Mouse (Mus musculus) kidney, embryonic 16.5 days (tissue): ENCODE measurements around the gene Igf1r. TPM values are rescaled to one million over a fixed set of nuclear protein-coding genes. Genes with fewer than 3 reads are reported as not detected.

Experiments used
- ATAC-seq: fragments of 200-750 bp; cut with Nextera tagmentation; 2 replicates; pipeline ENCODE4 v1.8.0; 2017; ENCODE audit warnings: moderate TSS enrichment; ENCODE audit not compliant: low FRiP score, low TSS enrichment
- H3K27ac ChIP-seq: fragments of 300-500 bp; sonication (generic); 2 replicates; pipeline ENCODE4 v1.5.1; 2014; ENCODE audit warnings: low read length
- H3K27me3 ChIP-seq: fragments of 300-500 bp; sonication (generic); 2 replicates; pipeline ENCODE4 v1.6.1; 2014; ENCODE audit warnings: low read length, control low read depth, mixed read lengths; ENCODE audit not compliant: insufficient read depth
- H3K36me3 ChIP-seq: fragments of 300-500 bp; sonication (generic); 2 replicates; pipeline ENCODE4 v1.6.1; 2014; ENCODE audit warnings: low read length, control low read depth, mixed read lengths; ENCODE audit not compliant: insufficient read depth
- H3K4me1 ChIP-seq: fragments of 300-500 bp; sonication (generic); 2 replicates; pipeline ENCODE4 v1.6.1; 2014; ENCODE audit warnings: low read length, control low read depth, mixed read lengths; ENCODE audit not compliant: insufficient read depth
- H3K4me2 ChIP-seq: fragments of 300-500 bp; sonication (generic); replicated peaks from 2 replicates; pipeline ENCODE4 v1.6.1; 2014; ENCODE audit warnings: low read depth, low read length
- H3K4me3 ChIP-seq: fragments of 300-500 bp; sonication (generic); 2 replicates; pipeline ENCODE4 v1.5.1; 2014; ENCODE audit warnings: mild to moderate bottlenecking, low read length
- H3K9ac ChIP-seq: fragments of 300-500 bp; sonication (generic); replicated peaks from 2 replicates; pipeline ENCODE4 v1.6.1; 2014; ENCODE audit warnings: low read length
- H3K9me3 ChIP-seq: fragments of 300-500 bp; sonication (generic); 2 replicates; pipeline ENCODE4 v1.6.1; 2016; ENCODE audit warnings: low read length, control low read depth
- WGBS: fragments of 180-500 bp; shearing (Covaris S2); extraction: QIAGEN DNeasy Blood & Tissue Kit; methylation state at CpG from one replicate; pipeline ENCODE4 v1.1.7; 2014; 5-methylcytosine and 5-hydroxymethylcytosine counted together
- polyA plus RNA-seq: library from polyadenylated mRNA; unstranded; fragments of >200 nt; fragmentation: Nextera tagmentation; extraction: Ambion mirVana; gene quantifications from 2 replicates; pipeline ENCODE4 v1.2.1, GENCODE M21; 2015

The Igf1r gene
- polyA plus RNA-seq, 1 experiment from 2014 or later = 22.3 TPM

DNA sequence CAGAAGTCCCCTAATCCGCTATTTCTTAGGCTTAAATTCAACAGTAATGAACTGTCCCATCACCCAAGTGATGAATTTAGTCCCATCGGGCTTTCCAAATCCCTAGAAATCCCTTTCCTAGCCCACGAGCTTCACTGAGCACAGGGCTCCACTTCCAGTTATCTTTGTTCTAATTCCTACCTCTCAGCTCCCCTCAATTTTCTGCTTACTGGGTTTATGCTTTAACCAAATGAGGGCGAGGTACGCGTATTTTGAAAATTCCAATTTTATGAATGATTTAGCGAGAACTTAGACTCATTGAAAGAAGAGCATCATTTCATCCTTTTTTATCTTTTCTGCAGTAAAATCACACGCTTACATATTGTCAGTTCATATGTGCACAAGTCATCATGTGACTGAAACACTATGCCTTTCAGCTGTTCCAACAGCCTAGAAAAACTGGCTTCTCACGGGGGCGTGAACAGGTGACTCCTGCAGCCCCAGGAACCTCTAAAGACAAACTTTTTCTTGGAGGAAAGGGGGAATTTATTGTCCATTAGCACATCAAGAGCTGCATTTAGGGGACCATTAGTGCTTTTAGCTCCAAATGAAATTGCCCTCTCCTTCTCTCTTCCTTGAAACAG is 100.5 kb downstream of the Igf1r start:
- peaks cover 27% of the 10 kb centered on the region for H3K4me1 ChIP-seq
- H3K4me3 ChIP-seq = no peak overlapping the region
- no peak overlapping the region for H3K9ac ChIP-seq
- no peak overlapping the region for H3K4me2 ChIP-seq
- no peaks in the 10 kb centered on the region for H3K9me3 ChIP-seq
- H3K27me3 ChIP-seq = no peaks in the 10 kb centered on the region
- H3K27ac ChIP-seq = 0 out of 2 replicates have a peak overlapping the region, but pooled peaks have one; percentile 7
- no peak for ATAC-seq
- H3K36me3 ChIP-seq = no peaks in the 10 kb centered on the region
- 63% methylated on average over 10 of the region's 10 CpGs for WGBS

DNA sequence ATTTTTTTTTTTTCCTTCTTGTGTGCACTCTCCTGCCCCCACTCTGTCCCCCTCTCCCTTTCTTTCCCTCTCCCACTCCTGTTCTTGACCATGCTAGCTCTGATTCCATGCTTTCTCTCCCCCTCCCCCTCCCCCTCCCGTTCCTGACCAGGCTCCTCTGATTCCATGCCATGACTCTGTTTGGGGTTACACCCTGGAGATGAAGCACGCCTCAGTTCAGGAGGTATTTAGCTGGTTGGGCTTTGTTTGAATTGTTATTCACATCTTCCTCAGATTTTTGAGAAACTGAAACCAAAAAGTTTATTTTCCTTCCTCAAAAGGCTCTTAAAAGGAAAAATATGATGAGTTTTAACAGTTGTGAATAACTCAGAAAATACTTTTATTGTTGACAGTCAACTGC is 101.9 kb downstream of the Igf1r start:
- WGBS = 20% methylated on average over 2 of the region's 2 CpGs
- Histone ChIP-seq H3K4me2 (no peak overlapping the region), H3K9ac (no peak overlapping the region), H3K27ac (0 out of 2 replicates have a peak overlapping the region, but pooled peaks have one; percentile 18), H3K4me1 (peaks cover 31% of the 10 kb centered on the region), H3K4me3 (no peak overlapping the region), H3K27me3 (no peaks in the 10 kb centered on the region), H3K36me3 (no peaks in the 10 kb centered on the region), H3K9me3 (no peaks in the 10 kb centered on the region)
- ATAC-seq = 0 out of 2 replicates have a peak, but pooled peaks have one; percentile 35

DNA sequence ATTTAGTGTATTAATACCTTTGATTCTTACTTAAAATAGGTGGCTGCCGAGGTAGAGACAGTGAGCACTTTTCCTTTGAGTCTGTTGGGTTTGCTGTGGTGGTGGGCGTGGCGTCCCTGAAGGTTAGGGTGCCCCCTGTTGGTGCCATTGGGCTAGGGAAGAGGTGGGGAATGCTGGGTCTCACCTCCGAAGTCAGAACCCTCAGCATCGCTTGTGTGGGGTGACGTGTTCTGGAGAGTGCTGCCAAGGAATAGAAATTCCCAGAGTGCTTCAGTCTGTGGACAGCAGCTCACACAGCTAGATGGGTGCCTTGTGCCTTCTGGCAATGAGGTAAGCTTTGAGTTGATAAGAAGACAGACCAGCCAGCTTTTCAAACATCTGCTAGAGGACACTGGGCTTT is 102.3 kb downstream of the Igf1r start:
- Histone ChIP-seq H3K4me2 (no peak overlapping the region), H3K27ac (no peak overlapping the region), H3K36me3 (no peaks in the 10 kb centered on the region), H3K27me3 (no peaks in the 10 kb centered on the region), H3K9ac (no peak overlapping the region), H3K9me3 (no peaks in the 10 kb centered on the region), H3K4me3 (no peak overlapping the region), H3K4me1 (peaks cover 34% of the 10 kb centered on the region)
- no peak for ATAC-seq
- 85% methylated on average over 6 of the region's 6 CpGs for WGBS

DNA sequence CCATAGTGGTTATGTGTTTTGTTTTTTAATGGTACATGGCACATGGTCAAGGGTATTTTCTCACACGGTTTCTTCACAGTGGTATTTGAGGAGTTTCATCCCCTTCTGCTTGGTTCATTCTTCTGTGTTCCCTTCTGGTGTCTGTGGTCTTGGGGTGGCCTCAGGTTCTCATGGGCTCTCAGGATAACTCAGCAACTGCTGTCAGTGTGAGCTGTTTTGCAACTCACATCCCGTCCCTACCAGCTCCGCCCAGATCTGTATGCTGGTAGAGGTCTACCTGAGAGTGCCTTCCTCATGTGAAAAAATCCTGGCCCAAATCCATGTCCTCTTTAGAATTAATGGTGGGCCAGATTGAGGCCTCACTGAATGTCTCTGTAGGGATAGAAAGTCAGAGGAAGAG is 104.4 kb downstream of the Igf1r start:
- ATAC-seq = no peak
- Histone ChIP-seq H3K9ac (no peak overlapping the region), H3K4me2 (no peak overlapping the region), H3K4me3 (no peak overlapping the region), H3K27me3 (no peaks in the 10 kb centered on the region), H3K9me3 (no peaks in the 10 kb centered on the region), H3K27ac (no peak overlapping the region), H3K4me1 (peaks cover 54% of the 10 kb centered on the region), H3K36me3 (no peaks in the 10 kb centered on the region)
- WGBS = 79% methylated on average over 3 of the region's 3 CpGs

DNA sequence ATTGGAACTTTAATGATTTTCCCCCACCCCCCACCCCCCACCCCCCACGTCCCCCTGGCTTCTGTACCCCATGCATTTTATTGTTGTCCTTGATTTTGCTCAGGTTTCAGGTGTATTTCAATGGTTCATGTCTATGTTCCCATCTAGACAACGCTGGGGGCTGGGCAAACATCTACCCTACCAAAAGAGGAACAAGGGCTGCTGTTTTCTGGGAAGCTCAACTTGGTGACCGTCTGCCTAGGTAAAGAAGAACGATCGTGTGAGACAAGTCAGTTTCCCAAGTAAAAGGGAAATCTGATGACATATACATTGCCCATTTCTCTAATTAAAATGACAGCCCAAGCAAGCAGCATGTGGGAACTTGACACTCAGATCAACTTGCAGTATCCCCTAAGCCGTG is 107.1 kb downstream of the Igf1r start:
- Histone ChIP-seq H3K4me1 (peaks cover 65% of the 10 kb centered on the region), H3K9me3 (no peaks in the 10 kb centered on the region), H3K9ac (no peak overlapping the region), H3K4me3 (no peak overlapping the region), H3K4me2 (no peak overlapping the region), H3K27ac (no peak overlapping the region), H3K27me3 (no peaks in the 10 kb centered on the region), H3K36me3 (no peaks in the 10 kb centered on the region)
- no peak for ATAC-seq
- 50% methylated on average over 6 of the region's 6 CpGs for WGBS

DNA sequence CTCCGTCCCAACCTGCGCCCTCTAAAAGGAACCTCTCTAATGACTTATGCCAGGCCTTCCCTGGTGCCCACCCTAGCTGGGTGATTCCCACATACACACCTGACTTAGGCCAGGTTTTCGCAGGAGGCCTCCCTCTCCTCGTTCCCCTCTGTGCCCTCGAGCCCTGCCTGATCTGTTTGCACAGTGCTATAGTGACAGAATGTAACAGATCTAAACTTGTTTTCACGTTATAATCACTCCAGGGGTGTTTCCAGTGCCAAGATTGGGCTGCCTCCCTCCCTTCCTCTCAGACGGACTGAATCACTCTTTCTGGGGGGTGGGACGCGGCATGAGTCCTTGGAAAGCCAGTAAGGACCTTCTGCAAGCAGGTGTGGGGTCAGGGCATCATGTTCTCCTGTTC is 108.8 kb downstream of the Igf1r start:
- H3K27ac ChIP-seq = no peak overlapping the region
- no peaks in the 10 kb centered on the region for H3K27me3 ChIP-seq
- H3K9me3 ChIP-seq = no peaks in the 10 kb centered on the region
- H3K4me2 ChIP-seq = no peak overlapping the region
- no peaks in the 10 kb centered on the region for H3K36me3 ChIP-seq
- no peak for ATAC-seq
- H3K9ac ChIP-seq = no peak overlapping the region
- no peak overlapping the region for H3K4me3 ChIP-seq
- H3K4me1 ChIP-seq = peaks cover 69% of the 10 kb centered on the region
- WGBS = 62% methylated on average over 9 of the region's 9 CpGs

DNA sequence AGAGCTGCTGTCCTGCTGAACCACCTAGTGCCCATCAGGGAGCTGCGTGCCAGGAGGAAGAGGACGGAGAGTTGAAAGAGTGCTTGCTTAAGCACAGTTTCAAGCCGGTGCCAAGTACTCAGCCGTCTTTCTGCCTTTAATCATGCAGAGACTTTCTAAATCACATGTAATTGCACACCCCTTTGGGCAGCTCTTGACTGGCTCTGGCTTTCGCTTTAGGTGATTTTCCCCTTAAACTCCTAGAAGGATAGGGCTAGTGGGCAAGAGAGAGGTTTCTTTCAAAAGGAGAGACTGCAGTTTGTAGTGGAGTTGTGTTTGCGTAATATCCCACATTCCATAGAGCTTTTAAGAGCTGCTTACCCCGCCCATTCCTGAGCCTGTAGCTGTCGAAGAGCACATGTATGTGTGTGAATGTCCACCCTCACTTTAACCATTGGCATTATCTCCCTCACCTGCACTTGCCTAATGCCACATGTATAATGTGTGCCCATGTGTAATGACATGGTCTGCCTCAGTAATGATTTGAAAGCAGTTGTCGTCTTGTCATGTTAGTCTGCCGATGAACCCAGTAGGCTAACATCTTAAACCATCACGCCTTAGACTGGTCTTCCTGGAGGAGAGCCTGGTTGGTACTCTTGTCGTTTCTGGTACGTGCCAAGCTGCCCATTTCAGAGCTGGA is 109.7 kb downstream of the Igf1r start:
- Histone ChIP-seq H3K4me3 (no peak overlapping the region), H3K9me3 (no peaks in the 10 kb centered on the region), H3K4me1 (peaks cover 73% of the 10 kb centered on the region), H3K9ac (no peak overlapping the region), H3K27me3 (no peaks in the 10 kb centered on the region), H3K4me2 (no peak overlapping the region), H3K27ac (peak overlapping the region; percentile 61), H3K36me3 (no peaks in the 10 kb centered on the region)
- 68% methylated on average over 13 of the region's 13 CpGs for WGBS
- no peak for ATAC-seq

DNA sequence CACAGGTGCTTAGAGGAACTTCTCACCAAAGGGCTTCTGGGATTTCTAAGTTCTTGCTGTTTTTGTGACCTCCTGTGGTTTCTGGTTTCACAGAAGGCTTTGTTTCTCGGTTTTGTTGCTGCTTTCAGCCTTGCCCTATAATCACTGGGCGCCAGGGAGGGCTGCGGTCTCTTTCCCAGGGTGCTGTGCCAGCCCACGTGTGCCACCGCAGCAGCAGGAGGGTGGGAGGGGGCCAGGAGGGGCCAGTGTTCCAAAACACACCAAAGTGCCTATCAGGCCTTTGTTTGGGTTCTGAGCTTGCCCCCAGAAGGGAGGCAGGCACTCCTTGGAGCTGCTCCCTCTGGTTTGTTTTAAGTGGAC is 110.2 kb downstream of the Igf1r start:
- 32% methylated on average over 5 of the region's 5 CpGs for WGBS
- H3K9ac ChIP-seq = no peak overlapping the region
- H3K4me1 ChIP-seq = peaks cover 74% of the 10 kb centered on the region
- no peak overlapping the region for H3K4me2 ChIP-seq
- H3K9me3 ChIP-seq = no peaks in the 10 kb centered on the region
- no peak for ATAC-seq
- H3K27me3 ChIP-seq = no peaks in the 10 kb centered on the region
- peak overlapping the region; percentile 61 for H3K27ac ChIP-seq
- no peak overlapping the region for H3K4me3 ChIP-seq
- H3K36me3 ChIP-seq = no peaks in the 10 kb centered on the region

DNA sequence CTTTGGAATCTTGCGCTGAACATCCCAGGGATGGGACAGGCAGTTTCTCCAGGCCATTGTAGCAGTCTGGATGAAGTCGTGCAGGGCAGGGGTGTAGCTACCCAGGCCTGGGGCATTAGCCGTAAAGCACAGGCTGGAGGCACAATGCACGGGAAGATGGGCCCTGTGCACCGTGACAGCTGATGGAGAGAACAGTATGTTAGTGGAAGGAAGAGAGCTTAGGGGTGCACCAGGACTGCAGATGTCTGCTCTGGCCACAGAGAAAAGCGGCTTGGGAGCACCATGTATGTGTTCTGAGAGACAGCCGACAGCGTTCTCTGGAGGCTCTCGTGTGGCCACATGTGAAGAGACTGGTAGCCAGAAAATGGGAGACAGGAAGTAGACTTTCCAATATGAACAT is 111.1 kb downstream of the Igf1r start:
- no peaks in the 10 kb centered on the region for H3K27me3 ChIP-seq
- no peak overlapping the region for H3K4me2 ChIP-seq
- H3K4me1 ChIP-seq = peaks cover 67% of the 10 kb centered on the region
- H3K9me3 ChIP-seq = no peaks in the 10 kb centered on the region
- H3K36me3 ChIP-seq = no peaks in the 10 kb centered on the region
- 79% methylated on average over 9 of the region's 9 CpGs for WGBS
- 0 out of 2 replicates have a peak overlapping the region, but pooled peaks have one; percentile 56 for H3K27ac ChIP-seq
- H3K4me3 ChIP-seq = no peak overlapping the region
- H3K9ac ChIP-seq = no peak overlapping the region
- no peak; the same call in 1 of the 2 replicates for ATAC-seq

DNA sequence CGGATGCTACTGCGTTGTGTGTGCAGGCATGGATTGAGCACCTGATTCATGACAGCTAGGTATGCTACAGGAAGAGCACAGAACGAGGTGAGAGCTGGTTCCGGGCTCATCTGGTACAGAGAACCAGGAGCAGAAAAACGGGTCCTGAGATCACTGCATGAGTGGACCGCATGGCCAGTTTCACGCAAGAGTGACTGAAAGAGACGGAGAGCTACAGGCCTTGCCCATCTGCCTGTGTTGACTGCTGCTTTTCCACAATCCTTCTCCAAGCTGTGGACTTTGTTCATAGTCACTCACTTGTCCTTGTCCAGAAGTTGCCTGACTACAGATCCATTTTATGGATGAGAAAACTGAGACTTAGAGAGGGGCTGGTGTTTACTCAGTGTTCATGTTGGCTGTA is 111.5 kb downstream of the Igf1r start:
- no peak for ATAC-seq
- no peaks in the 10 kb centered on the region for H3K27me3 ChIP-seq
- no peaks in the 10 kb centered on the region for H3K36me3 ChIP-seq
- H3K4me1 ChIP-seq = peaks cover 67% of the 10 kb centered on the region
- peak overlapping the region; percentile 56; the same call in 1 of the 2 replicates for H3K27ac ChIP-seq
- H3K4me3 ChIP-seq = no peak overlapping the region
- 78% methylated on average over 8 of the region's 8 CpGs for WGBS
- no peaks in the 10 kb centered on the region for H3K9me3 ChIP-seq
- no peak overlapping the region; the same call in 1 of the 2 replicates for H3K9ac ChIP-seq
- no peak overlapping the region for H3K4me2 ChIP-seq
